ENCODE assay signal across 7 mouse cellular contexts in genomic region chr1:79761917-79762271, GRCm38 (mm10). TPM values are rescaled to one million over a fixed set of nuclear protein-coding genes. Genes with fewer than 3 reads are reported as not detected.
DNase-seq lines count a peak whose midpoint lies in the region; ATAC-seq and TF ChIP-seq lines count a peak whose summit lies in the region.

No protein-coding gene starts in this region.

- H3K9me3 ChIP-seq in lung, postnatal 0 days (ENCODE audit: low read length), result no peaks in the 10 kb centered on the region
- H3K9me3 ChIP-seq in forebrain, embryonic 12.5 days, result no peaks in the 10 kb centered on the region
- H3K9me3 ChIP-seq in limb, embryonic 15.5 days, result no peaks in the 10 kb centered on the region
- H3K9me3 ChIP-seq in stomach, embryonic 14.5 days (ENCODE audit: control insufficient read depth, low read depth, low read length), result no peaks in the 10 kb centered on the region

- H3K4me2 ChIP-seq in lung, postnatal 0 days (replicated peaks; ENCODE audit: low read depth, low read length), result peak overlapping the region; percentile 90
- peak overlapping the region; percentile 84 for H3K4me2 ChIP-seq in forebrain, embryonic 12.5 days
- H3K4me2 ChIP-seq in limb, embryonic 15.5 days, result peak overlapping the region; percentile 83
- H3K4me2 ChIP-seq in stomach, embryonic 14.5 days (replicated peaks; ENCODE audit: low read depth, low read length), result peak overlapping the region; percentile 85

- peaks cover 15% of the 10 kb centered on the region for H3K4me1 ChIP-seq in lung, postnatal 0 days (ENCODE audit: insufficient read depth, low read depth, low read length)
- peaks cover 18% of the 10 kb centered on the region for H3K4me1 ChIP-seq in forebrain, embryonic 12.5 days
- peaks cover 24% of the 10 kb centered on the region for H3K4me1 ChIP-seq in limb, embryonic 15.5 days
- H3K4me1 ChIP-seq in stomach, embryonic 14.5 days (ENCODE audit: control insufficient read depth, insufficient read depth, low read length), result peaks cover 8% of the 10 kb centered on the region; the same call in 1 of the 2 replicates

- no peak for DNase-seq in lung, postnatal 0 days (ENCODE audit: low spot score)
- no peak for DNase-seq in lung, postnatal 4 days
- DNase-seq in adrenal gland, postnatal 25 days, result no peak
- no peak for DNase-seq in thymus, postnatal 10 days (ENCODE audit: low spot score in 2 of 2)

- no peak overlapping the region for H3K9ac ChIP-seq in lung, postnatal 0 days (replicated peaks; ENCODE audit: low read depth)
- H3K9ac ChIP-seq in forebrain, embryonic 12.5 days, result peak overlapping the region; percentile 83; the same call in 1 of the 2 replicates
- H3K9ac ChIP-seq in limb, embryonic 15.5 days, result no peak overlapping the region
- no peak overlapping the region for H3K9ac ChIP-seq in stomach, embryonic 14.5 days (replicated peaks; ENCODE audit: low read depth, low read length)

- H3K27ac ChIP-seq in lung, postnatal 0 days (ENCODE audit: low read length), result no peak overlapping the region
- no peak overlapping the region for H3K27ac ChIP-seq in forebrain, embryonic 12.5 days
- H3K27ac ChIP-seq in limb, embryonic 15.5 days, result no peak overlapping the region
- H3K27ac ChIP-seq in stomach, embryonic 14.5 days (ENCODE audit: low read length), result no peak overlapping the region

- no peaks in the 10 kb centered on the region for H3K36me3 ChIP-seq in lung, postnatal 0 days (ENCODE audit: insufficient read depth, low read length)
- H3K36me3 ChIP-seq in forebrain, embryonic 12.5 days (replicated peaks), result no peaks in the 10 kb centered on the region
- H3K36me3 ChIP-seq in limb, embryonic 15.5 days, result no peaks in the 10 kb centered on the region
- H3K36me3 ChIP-seq in stomach, embryonic 14.5 days (ENCODE audit: control insufficient read depth, insufficient read depth, low read length), result no peaks in the 10 kb centered on the region

- TF ChIP-seq CTCF in lung, postnatal 0 days (IDR thresholded peaks at IDR 0.05), result no peak

- TF ChIP-seq EP300 in lung, postnatal 0 days (IDR thresholded peaks at IDR 0.05), result no peak

- no peaks in the 10 kb centered on the region for H3K27me3 ChIP-seq in lung, postnatal 0 days (replicated peaks; ENCODE audit: insufficient read depth, low read length)
- peaks cover 4% of the 10 kb centered on the region; the same call in 1 of the 2 replicates for H3K27me3 ChIP-seq in forebrain, embryonic 12.5 days
- no peaks in the 10 kb centered on the region for H3K27me3 ChIP-seq in limb, embryonic 15.5 days
- no peaks in the 10 kb centered on the region for H3K27me3 ChIP-seq in stomach, embryonic 14.5 days (ENCODE audit: control insufficient read depth, insufficient read depth, low read length)

- H3K4me3 ChIP-seq in lung, postnatal 0 days (ENCODE audit: low read depth, low read length), result peak overlapping the region; percentile 89
- H3K4me3 ChIP-seq in forebrain, embryonic 12.5 days (replicated peaks), result peak overlapping the region; percentile 81
- peak overlapping the region; percentile 81 for H3K4me3 ChIP-seq in limb, embryonic 15.5 days
- peak overlapping the region; percentile 85 for H3K4me3 ChIP-seq in stomach, embryonic 14.5 days (ENCODE audit: low read depth, low read length)

- 1% methylated on average over 6 of the region's 6 CpGs for WGBS in lung, postnatal 0 days
- 0% methylated on average over 6 of the region's 6 CpGs for WGBS in forebrain, embryonic 12.5 days
- WGBS in limb, embryonic 15.5 days, result 2% methylated on average over 6 of the region's 6 CpGs
- 6% methylated on average over 6 of the region's 6 CpGs for whole genome bisulfite sequencing in stomach, embryonic 14.5 days

- peak; percentile 4; the same call in 1 of the 2 replicates for ATAC-seq in lung, postnatal 0 days
- ATAC-seq in forebrain, embryonic 12.5 days (ENCODE audit: low FRiP score), result no peak; the same call in none of the 2 replicates
- no peak for ATAC-seq in limb, embryonic 15.5 days (ENCODE audit: insufficient number of reproducible peaks, low FRiP score, low TSS enrichment, low read depth)
- ATAC-seq in stomach, embryonic 14.5 days (ENCODE audit: insufficient number of reproducible peaks, insufficient read depth, low FRiP score, low read depth), result peak; percentile 21; the same call in 1 of the 2 replicates

RNA-seq across cellular contexts. Expression of gene Mrpl44, which starts 13.9 kb away (rescaled TPM):
- 37.3 and 38.7 TPM in 2 replicates for polyA plus RNA-seq in lung, postnatal 0 days (2015; fragmentation: Nextera tagmentation; extraction: Ambion mirVana)
- 49.9 and 51.0 TPM in 2 replicates for polyA plus RNA-seq in forebrain, embryonic 12.5 days (2016; fragmentation: Nextera tagmentation; extraction: Ambion mirVana)
- 42.1 and 46.1 TPM in 2 replicates for polyA plus RNA-seq in limb, embryonic 15.5 days (2015; fragmentation: Nextera tagmentation; extraction: Ambion mirVana)
- polyA plus RNA-seq in stomach, embryonic 14.5 days (2014; fragmentation: Nextera tagmentation; extraction: Ambion mirVana), result 47.2 and 48.5 TPM in 2 replicates
- 48.4 and 59.6 TPM in 2 replicates for total RNA-seq in adrenal gland, postnatal 25 days (2021)

RNA-seq across cellular contexts. Expression of gene Wdfy1, which starts 14.0 kb away (rescaled TPM):
- polyA plus RNA-seq in lung, postnatal 0 days (2015; fragmentation: Nextera tagmentation; extraction: Ambion mirVana), result 57.0 and 63.1 TPM in 2 replicates
- 49.6 and 50.6 TPM in 2 replicates for polyA plus RNA-seq in forebrain, embryonic 12.5 days (2016; fragmentation: Nextera tagmentation; extraction: Ambion mirVana)
- polyA plus RNA-seq in limb, embryonic 15.5 days (2015; fragmentation: Nextera tagmentation; extraction: Ambion mirVana), result 36.3 and 39.3 TPM in 2 replicates
- polyA plus RNA-seq in stomach, embryonic 14.5 days (2014; fragmentation: Nextera tagmentation; extraction: Ambion mirVana), result 39.7 and 40.5 TPM in 2 replicates
- 48.5 and 53.7 TPM in 2 replicates for total RNA-seq in adrenal gland, postnatal 25 days (2021)

Comparison
In these comparisons a context has a peak if more than half of its experiments do, and no peak if none do; other contexts are left out.
1. ATAC-seq: peak in lung, postnatal 0 days (single experiment) and stomach, embryonic 14.5 days (single experiment); none in forebrain, embryonic 12.5 days (single experiment) and limb, embryonic 15.5 days (single experiment).
2. Peak in every context shown above with its lines, with median percentiles within 50 percentile points of each other: H3K4me2 ChIP-seq and H3K4me3 ChIP-seq.